Mouse (Mus musculus) c-Kit-positive CD71-positive TER-119-positive erythroid progenitor cells, embryonic 14.5 days (primary cell): ENCODE data around the gene Cbl.

Experiments used
- DNase-seq: peaks from one replicate; pipeline ENCODE4 v3.0.0-alpha.2; 2013; ENCODE audit warnings: low spot score

Cbl gene

DNA sequence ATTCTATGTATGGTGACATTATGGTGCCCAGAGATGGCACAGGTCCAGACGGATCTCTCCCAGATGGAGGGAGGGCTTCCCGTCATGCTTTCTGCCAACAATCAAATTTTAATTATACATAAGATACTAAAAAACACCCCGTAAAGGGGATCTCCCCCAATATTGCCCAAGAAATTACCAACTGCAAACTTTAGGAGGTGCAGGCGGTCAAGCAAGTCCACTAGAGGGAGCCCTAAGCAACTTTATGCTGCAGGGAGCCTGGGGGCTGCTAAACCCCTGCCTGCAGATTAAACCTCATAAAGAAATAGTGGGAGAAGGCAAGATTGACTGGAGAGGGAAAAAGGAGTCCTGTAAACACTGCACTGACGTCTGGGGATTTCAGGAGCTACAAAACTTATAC, 5.6 kb upstream of the Cbl start:
- DNase-seq, result peak; percentile 44

DNA sequence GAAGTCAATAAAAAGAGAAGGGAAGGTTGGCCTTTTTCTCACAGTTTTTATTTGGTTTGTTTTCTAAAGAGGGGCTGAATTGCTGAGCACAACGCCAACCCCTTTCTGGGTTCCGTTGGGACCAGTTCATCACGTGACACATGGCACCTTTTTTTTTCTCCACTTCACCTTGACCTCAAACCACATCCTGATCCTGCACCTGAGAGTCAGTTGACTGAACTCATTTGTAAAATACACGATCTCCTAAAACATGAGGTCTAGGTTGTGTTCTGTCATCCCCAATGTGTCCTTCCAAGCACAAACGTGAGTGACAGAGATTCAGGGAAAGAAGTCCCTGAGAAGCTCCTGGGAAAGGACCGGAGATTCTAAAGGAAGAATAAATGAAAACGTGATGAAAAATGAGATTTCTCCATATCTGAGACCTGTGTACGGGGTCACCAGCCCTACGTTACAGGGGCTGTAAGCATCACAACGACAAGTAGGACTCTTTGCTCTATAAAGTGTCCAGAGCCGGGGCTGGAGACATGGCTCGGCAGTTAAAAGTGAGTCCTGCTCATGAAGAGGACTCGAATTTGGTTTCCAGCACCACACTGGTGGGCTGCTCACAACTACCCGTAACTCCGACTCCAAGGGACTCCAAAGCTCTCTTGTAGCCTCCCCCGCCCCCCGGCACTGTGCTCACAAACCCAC, 4.8 kb upstream of the Cbl start:
- no peak for DNase-seq

DNA sequence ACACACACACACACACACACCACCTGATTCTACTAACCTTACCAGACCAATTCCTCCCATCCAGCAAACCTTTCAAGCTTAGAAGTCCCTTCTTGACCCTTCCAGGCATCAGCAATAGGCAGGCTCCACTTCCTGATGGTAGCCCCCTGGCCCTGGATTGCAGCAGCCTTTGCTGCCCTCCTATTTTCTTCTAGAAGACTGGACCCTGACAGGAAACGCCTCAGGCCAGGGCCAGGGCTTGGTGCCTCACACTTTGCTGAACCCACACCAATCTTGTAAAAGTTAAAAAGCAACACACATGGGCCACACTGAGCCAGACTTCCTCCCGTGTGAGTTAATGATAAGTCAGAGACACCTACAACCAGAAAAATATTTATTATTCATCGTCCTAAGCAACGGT, 3.3 kb upstream of the Cbl start:
- no peak for DNase-seq

DNA sequence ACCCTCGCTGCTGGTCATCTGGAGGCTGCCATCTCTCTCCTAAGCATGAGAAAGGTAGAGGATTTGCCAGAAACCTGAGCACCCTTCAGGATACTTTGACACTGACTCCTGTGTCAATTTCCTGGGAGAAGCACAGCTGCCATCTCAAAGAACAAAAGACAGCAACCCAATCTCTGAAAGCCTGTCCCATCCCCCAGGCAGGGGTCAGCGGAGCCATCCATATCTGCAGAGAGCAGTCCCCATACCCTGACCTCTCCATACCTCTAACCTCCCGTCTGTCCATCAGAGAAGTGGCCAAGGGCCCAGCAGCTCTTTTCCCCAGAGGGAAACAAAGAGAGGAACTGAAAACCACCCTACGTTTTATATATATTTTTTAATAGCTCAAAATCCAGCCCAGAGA, 2.8 kb upstream of the Cbl start:
- no peak for DNase-seq

DNA sequence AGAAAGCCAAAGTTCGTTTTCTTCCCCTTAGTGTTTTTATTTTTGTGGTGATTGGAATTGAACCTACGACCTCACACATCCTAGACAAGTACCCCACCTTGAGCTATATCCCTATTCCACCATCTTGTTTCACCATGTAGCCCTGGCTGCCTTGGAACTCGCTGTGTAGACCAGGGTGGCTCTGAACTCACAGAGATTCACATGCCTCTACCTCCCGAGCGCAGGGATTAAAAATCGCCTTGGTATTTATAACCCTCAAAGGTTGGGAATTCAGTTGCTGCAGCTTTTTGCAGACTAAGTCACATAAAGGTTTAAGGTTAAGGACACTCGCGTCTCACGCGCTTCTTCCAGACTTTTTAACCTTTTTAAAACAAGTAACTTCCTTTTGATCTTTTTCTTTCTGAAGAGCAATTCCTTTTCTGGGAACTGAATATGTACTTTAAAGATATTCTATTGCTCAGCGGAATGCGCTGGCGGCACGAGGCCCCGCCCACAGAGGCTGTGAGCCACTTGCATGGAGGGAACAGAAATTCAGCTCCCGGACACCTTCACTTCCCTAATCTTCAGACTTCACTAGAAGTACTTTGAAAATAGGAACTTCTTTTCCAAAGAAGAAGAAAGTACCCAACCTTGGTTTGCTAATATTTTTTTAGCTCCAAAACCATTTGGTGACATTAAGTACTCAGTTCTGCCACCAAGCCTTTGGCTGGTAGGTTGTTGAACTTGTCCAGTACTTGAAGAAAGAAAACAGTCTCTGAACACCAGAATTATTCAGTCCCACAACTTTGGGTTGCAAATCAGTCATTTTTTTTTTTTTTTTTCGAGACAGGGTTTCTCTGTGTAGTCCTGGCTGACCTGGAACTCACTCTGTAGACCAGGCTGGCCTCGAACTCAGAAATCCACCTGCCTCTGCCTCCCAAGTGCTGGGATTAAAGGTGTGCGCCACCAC, 904 bp upstream of the Cbl start:
- DNase-seq, result peak; percentile 76

DNA sequence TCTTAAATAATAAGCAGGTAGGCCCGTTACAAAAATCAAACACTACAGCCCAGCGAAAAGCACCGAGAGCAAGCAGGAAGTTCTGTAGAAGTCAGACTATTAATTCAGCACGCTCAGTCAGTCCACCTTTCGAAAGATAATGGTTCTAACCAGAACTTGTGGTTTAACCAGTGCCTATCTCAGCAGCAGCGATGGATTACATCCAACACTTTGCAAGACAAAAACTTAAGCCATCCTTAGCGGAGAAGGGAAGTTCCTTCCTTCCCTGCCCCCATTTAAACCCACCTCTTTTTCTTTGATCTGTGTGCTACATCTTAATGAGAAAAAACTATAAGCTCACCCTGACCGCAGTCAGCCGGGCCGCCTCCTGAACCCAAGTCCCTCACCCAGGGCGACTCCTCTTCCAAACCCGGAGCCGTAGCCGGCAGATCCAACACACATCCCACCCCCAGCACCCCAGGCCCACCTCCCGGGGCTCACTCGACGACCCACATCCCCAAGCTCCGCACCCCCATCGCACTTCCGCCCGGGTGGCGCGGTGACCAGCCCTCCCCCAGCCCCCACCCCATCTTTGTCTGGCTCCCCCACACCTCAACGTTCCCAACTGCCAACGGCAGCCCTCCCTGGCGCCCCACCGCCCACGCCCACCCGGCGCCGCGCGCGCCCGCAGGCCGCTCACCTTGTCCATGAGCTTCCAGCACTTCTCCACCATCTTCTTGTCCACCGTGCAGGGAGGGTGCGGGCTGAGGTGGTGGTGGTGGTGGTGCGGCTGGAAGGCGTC, 638 bp downstream of the Cbl start:
- DNase-seq, result peak; percentile 45

DNA sequence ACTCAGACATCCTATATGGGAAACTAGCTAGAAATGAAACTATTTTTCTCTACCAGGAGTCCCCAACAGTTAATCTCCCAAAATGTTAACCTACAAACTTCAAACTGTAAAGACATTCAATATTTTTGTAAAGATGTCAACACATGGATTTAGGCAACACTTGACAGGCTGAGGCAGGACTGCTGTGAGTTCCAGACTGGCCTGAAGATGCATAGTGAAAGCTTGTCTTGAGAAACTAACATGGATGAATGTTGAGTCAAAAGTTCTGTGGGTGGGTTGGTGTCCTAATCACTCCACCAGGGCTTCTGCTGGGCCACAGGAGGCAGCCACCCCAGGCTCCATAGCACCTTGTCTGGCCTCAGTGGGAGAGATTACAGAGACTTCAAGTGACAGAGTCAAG, 2.2 kb downstream of the Cbl start:
- DNase-seq, result no peak

DNA sequence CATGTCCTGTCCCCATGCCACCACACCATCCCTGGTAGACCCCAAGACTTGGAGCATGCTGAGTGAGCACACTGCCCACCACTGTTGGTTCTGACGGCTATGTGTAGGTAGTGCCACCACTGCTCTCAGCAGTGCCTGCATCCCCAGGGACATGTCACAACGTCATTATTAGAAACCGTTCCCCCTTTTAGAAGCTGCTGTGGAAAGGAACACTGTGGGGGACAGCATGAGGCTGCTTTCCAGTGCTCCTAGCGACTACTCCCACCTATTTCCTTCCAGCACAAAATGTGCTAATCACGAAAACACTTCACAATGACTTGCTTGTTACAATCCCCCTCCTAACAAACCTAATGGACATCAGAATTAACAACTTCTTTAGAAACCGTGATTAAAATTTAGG, 7.9 kb downstream of the Cbl start:
- DNase-seq, result no peak

DNA sequence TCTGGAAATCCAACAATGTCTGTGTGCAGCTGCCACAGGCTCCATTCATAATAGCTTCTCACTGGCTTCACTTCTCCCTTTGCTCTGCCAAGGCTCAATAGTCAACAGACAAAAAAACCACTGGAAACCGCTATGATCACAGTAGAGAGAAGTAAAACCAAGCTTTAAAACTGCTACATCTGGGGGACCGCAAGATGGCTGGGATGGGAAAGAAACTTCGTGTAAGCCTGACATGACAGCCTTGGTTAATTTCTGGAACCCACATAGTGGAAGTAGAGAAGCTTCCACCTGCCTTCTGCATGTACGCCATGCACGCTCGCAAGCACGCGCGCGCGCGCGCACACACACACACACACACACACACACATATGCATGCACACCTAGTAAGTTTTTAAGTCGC, 20.3 kb downstream of the Cbl start:
- DNase-seq, result no peak

DNA sequence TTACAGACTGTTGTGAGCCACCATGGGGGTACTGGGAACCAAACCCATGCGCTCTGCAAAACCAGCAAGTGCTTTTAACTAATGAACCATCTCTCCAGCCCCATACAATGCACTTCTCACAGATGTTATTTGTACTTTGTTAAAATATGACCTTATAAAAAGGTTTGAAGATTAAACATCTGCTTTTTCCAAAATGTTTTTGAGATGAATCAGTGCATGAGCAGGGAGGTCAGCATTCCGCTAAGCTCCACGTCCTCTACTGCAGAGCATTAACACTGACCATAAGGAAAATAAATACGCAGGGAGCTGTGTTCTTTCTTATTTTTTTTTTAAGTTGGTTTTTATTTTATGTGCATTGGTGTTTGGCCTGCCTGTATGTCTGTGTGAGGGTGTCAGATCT, 21.4 kb downstream of the Cbl start:
- DNase-seq, result no peak

DNA sequence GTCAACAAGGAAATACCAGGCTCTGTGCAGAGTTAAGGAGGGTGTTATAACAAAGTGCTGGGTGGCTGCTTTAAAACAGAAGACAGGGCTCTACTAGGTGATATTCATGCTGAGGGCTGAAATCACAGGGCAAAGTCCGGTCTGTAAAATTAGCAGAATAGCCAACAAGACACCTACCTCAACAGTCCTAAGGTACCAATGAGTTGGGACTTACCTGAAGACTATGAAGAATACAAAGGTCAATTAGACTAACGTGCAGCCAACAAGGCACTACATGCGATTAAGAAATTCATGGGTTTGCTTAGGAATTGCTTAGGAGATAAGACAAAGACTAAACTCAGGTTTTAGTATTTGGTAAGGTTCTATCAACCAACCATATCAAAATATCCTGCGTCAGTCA, 24.4 kb downstream of the Cbl start:
- DNase-seq, result no peak

DNA sequence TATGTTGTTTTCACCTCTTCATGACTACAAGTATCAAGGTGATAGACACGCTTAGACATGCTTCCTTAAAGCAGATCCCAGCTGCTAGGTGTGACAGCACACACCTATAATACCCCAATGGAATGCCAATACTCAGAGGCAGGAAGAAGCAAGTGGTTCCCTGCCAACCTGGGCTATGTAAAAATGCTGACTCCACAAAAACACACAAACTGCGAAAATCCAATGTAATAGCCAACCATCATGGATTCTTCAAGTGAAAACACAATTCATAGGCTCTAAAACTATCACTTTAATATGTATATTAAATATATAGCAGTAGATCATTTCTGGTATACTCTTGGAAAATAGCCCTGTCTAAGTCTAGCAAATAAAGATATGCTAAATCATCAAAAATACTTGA, 26.0 kb downstream of the Cbl start:
- no peak for DNase-seq

DNA sequence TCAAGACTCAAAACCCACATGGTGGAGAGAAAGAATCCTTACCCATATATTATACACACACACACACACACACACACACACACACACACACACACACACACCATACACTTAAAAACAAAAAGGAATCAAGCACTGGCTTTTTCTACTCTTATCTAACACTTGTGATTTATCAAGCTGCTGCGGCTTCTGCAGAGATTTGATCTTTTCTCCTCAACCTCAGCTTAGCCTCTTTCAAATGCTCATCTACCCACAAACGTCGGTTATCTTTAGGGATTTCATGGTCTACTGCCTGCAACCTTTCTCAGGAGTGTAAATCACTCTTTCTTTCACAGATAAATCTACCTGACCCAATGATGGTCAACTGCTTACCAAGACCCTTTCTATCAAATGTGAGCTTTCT, 33.4 kb downstream of the Cbl start:
- DNase-seq, result no peak

DNA sequence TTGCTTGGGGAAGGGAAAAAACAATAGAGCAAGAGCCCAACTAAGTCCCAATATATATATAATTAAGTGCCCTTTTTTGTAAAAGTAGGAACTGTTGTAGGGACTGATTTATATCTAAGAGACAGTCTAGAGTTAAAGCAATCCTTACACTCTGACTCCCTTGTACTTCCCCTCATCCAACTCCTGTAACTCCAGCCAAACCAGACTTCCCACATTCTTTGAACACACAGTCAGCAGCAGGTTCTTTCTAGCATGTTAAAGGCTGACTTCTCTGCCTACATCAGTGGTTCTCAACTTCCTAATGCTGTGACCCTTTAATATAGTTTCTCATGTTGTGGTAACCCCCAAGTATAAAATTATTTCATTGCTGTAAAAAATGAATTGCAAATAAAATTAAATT, 34.3 kb downstream of the Cbl start:
- no peak for DNase-seq

DNA sequence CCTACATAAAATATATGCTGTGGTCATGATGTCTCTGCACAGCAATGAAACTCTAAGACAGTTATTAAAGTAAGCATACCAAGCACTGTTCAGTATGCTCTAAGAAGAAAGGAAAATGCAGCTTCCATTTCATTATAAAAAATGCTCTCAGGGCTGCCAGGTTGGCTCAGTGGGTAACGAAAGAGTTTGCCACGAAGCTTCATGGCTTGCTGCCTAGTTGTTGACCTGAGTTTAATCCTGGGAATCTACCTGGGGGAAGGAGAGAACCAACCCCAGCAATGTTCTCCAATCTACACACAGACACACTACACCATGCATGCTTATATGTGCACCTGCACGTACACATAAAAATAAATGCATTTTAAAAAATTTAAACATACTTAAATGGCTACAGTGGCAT, 34.7 kb downstream of the Cbl start:
- no peak for DNase-seq

DNA sequence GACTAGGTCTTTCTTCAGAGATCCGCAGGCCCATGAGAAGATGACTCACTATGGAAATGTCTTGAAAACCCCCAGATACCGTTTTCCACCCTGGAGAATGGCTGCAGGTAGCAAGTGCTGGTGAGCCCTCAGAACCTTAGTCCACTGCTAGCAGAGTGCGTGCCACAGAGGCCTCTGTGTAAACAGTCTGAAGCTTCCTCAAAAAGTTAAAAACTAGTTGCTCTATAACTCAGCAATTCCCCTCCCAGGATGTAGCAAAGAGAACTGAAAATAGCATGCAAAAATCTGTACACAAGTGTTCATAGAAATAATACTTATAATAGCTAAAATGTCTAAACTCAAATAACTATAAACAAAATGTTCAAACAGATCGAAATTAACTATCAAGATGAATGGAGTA, 37.5 kb downstream of the Cbl start:
- no peak for DNase-seq

DNA sequence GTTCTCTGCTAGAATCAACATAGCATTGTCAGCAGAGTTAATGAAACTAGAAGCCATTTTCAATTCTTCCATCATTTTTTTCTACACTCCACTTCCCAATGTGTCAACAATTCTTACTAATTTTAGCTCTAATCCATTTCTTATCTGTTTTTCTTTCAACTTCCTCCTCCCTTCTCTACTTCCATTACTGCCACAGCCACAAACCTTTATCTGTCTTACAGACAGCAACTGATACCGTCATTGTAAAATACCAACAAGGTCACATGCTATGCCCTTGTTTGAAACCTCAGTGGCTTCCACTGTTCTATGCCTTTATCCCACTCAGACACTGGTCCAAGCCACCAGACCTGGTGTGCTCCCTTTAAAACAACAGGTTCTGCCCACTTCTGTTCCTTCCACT, 39.8 kb downstream of the Cbl start:
- no peak for DNase-seq

DNA sequence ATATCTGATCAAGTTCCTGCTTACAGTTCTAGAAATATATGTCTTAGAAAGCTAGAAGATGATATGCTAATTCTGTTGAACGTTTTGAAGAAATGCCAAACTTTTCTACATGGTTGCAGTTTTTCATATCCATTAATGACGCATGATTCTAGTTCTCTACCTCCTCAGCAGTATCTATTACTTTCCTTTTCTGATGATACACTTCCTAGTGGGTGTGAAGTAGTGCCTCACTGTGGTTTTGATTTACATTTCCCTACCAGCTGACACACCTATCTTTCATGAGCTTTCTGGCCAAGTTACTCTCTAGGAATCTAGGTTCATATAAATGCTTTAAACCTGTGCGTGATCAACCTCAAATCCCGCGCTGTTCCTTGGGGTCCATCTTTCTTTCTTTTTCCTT, 41.1 kb downstream of the Cbl start:
- DNase-seq, result no peak

DNA sequence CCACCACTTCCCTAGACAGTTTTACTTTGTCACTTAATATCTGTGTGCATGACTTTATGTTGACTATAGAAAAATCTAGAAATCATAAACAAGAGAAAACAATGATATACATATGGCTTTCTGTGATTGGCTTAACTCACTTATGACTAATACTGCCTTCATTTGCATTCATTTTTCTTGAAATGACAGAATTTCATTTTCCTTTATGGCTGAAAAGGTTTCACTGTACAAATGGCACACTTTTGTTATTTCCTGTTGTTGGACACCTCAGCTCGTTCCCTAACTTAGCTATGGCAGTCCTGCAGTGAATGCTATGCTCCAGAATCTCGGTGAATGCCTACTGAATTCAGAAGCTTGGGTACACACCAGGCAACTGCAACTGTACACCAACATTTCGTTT, 41.5 kb downstream of the Cbl start:
- DNase-seq, result no peak

DNA sequence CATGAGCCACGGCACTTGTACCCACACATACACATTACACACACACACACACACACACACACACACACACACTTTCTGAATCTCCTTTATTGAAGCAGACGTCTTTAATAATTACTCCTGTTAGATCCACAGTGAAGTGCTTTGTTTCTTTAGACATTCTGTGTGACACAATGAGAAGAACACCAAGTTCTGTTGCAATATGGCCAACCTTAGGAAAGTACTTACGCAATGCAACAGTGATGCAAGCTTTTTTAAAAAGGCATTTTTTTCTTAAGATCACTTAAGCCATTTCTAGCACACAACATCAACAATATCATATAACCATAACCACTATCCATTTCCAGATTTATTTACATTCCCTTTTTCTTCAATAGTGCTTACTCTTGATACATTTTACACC, 42.7 kb downstream of the Cbl start:
- no peak for DNase-seq

DNA sequence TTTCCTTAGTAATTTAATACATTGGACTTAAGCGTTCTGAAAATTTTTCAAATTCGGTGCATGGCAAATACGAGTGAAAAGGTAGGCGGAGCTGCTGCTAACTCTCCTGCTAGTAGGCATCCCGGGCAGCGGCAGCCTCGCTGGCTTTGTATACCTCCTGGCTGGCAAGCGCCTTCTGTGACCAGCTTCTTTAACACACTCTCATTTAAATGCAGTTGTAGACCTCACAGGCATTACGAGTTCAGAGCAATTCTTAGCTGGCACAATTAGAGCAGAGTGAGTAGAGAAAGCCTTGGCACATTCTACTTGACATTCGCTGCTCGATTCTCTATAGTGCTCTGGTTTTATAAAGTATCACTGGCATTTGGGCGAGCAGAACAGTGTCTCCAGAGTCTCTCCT, 45.6 kb downstream of the Cbl start:
- DNase-seq, result no peak

DNA sequence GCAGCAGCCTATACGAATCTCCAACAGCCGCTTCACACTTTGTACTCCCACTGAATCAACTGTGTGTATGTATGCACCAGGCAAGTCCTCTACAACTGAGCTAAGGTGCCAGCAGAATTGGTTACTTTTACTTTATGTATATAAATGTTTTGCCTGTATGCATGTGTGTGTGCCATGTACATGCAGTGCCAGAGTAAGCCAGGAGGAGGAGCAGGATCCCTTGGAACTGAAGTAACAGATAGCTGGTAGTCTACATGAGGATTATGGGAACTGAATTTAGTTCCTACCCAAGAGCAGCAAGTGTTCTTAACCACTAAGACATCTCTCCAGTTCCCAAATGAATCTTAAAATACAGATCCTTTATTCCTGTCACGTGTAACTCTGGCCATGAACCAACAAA, 51.6 kb downstream of the Cbl start:
- peak; percentile 40 for DNase-seq

DNA sequence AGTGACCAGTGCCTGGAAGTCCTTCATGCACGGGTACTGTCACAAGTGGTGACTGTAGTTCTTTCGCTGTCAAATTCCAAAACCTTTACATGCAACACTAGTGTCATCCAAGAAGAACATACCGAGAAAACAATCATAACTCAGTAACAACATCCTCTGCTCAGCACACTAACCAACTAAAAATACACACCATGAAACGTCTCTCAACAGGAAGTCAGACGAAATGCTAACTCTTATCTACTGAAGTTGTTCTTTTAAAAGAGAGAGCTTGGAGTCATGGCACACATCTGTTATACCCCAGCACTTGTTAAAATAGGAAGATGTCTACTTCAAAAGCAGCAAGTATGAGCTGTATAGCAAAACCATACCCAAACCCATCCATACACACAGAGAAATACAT, 52.3 kb downstream of the Cbl start:
- no peak for DNase-seq
